Mouse (Mus musculus): ENCODE results near the gene Gm30083.

The Gm30083 gene

GRCm38 (mm10) chr14:34016381-34016780, 1.4 kb upstream of the Gm30083 start, which contains the start of gene Gm5460:
Gene Gm5460, plus strand, starts transcription at chr14:34016758.
- no peak for TF ChIP-seq NANOG (IDR thresholded peaks at IDR 0.05; ENCODE audit: borderline replicate concordance, low read length)
- no peak within 1 kb of the TSS for H3K4me3 ChIP-seq (replicated peaks; ENCODE audit: low read length)
- H3K9me3 ChIP-seq (ENCODE audit: low read length): no peaks in the 10 kb centered on the region; the same call in 1 of the 2 replicates
- H3K36me3 ChIP-seq (ENCODE audit: insufficient read depth, low read length): no peaks in the 10 kb centered on the region
- H3K27me3 ChIP-seq (ENCODE audit: insufficient read depth, low read length): no peaks in the 10 kb centered on the region
- no peaks in the 10 kb centered on the region for H3K4me1 ChIP-seq (replicated peaks; ENCODE audit: low read depth, low read length)

DNA sequence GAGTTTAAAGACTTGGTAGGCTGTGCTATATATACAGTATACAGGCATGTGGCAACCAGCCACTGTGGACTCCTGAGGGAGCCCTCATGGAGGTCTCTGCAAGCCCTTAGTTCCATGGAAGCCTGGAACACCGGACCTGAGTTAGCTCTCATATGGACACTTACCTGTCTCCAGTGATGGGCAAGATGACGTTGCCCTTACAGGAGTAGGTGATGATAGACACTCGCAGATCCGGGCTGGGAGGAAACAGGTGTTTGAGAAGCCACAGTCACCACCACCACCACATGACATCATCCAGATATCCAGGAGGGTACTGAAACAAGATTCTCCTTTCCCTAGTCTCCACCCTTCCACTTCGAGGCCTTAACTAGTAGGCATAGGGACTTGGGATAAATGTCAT, 12.6 kb downstream of the Gm30083 start:
- Histone ChIP-seq H3K36me3 (ENCODE audit: insufficient read depth, low read length) (no peaks in the 10 kb centered on the region), H3K4me1 (replicated peaks; ENCODE audit: low read depth, low read length) (no peaks in the 10 kb centered on the region), H3K4me3 (replicated peaks; ENCODE audit: low read length) (no peak overlapping the region), H3K9me3 (ENCODE audit: low read length) (no peaks in the 10 kb centered on the region), H3K27me3 (ENCODE audit: insufficient read depth, low read length) (no peaks in the 10 kb centered on the region)
- TF ChIP-seq NANOG (IDR thresholded peaks at IDR 0.05; ENCODE audit: borderline replicate concordance, low read length) (no peak), CTCF (conservative IDR thresholded peaks at IDR 0.05; ENCODE audit: low read length) (no peak), POU5F1 (IDR thresholded peaks at IDR 0.05; ENCODE audit: borderline replicate concordance, low read length) (no peak)

DNA sequence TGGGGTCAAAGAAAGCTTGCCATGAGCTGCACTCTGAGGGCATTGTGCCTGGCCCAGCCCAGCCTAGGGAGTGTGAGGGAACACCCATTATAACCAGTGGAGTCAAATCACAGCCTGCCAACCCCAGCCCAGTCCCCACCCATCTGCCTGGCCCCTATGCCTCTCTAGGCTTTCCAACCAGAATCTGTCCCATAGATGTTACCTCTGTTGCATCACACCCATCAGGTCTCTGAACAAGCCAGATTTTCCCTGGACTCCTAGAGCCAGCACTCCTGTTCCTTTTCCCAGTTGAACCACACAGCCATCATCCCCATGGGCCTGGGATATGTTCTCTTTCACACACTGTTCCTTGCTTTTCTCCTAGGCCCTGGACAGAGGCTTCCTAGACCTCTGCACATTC, 13.5 kb downstream of the Gm30083 start:
- Histone ChIP-seq H3K27me3 (ENCODE audit: insufficient read depth, low read length) (no peaks in the 10 kb centered on the region), H3K4me3 (replicated peaks; ENCODE audit: low read length) (no peak overlapping the region)
- TF ChIP-seq POU5F1 (IDR thresholded peaks at IDR 0.05; ENCODE audit: borderline replicate concordance, low read length): no peak
- no peak for TF ChIP-seq CTCF (conservative IDR thresholded peaks at IDR 0.05; ENCODE audit: low read length)
- TF ChIP-seq NANOG (IDR thresholded peaks at IDR 0.05; ENCODE audit: borderline replicate concordance, low read length): no peak

GRCm38 (mm10) chr14:34000076-34000475, 14.9 kb downstream of the Gm30083 start:
- no peaks in the 10 kb centered on the region for H3K36me3 ChIP-seq (ENCODE audit: insufficient read depth, low read length)
- no peaks in the 10 kb centered on the region; the same call in 1 of the 2 replicates for H3K27me3 ChIP-seq (ENCODE audit: insufficient read depth, low read length)
- H3K4me3 ChIP-seq (replicated peaks; ENCODE audit: low read length): no peak overlapping the region
- TF ChIP-seq CTCF (conservative IDR thresholded peaks at IDR 0.05; ENCODE audit: low read length): no peak
- no peak for TF ChIP-seq NANOG (IDR thresholded peaks at IDR 0.05; ENCODE audit: borderline replicate concordance, low read length)
- no peak for TF ChIP-seq POU5F1 (IDR thresholded peaks at IDR 0.05; ENCODE audit: borderline replicate concordance, low read length)
- H3K4me1 ChIP-seq (replicated peaks; ENCODE audit: low read depth, low read length): no peaks in the 10 kb centered on the region
- no peaks in the 10 kb centered on the region for H3K9me3 ChIP-seq (ENCODE audit: low read length)

More for the DNA sequence above, 13.5 kb downstream of the Gm30083 start:
- Histone ChIP-seq H3K36me3 (ENCODE audit: insufficient read depth, low read length) (no peaks in the 10 kb centered on the region), H3K4me1 (replicated peaks; ENCODE audit: low read depth, low read length) (no peaks in the 10 kb centered on the region), H3K9me3 (ENCODE audit: low read length) (no peaks in the 10 kb centered on the region)

GRCm38 (mm10) chr14:33997427-33997826, 17.6 kb downstream of the Gm30083 start:
- no peak overlapping the region for H3K4me3 ChIP-seq (replicated peaks; ENCODE audit: low read length)
- H3K9me3 ChIP-seq (ENCODE audit: low read length): no peaks in the 10 kb centered on the region
- H3K36me3 ChIP-seq (ENCODE audit: insufficient read depth, low read length): no peaks in the 10 kb centered on the region
- H3K4me1 ChIP-seq (replicated peaks; ENCODE audit: low read depth, low read length): no peaks in the 10 kb centered on the region
- peaks cover 14% of the 10 kb centered on the region for H3K27me3 ChIP-seq (ENCODE audit: insufficient read depth, low read length)
- TF ChIP-seq POU5F1 (IDR thresholded peaks at IDR 0.05; ENCODE audit: borderline replicate concordance, low read length) (no peak), NANOG (IDR thresholded peaks at IDR 0.05; ENCODE audit: borderline replicate concordance, low read length) (no peak), CTCF (conservative IDR thresholded peaks at IDR 0.05; ENCODE audit: low read length) (no peak)

- Histone ChIP-seq H3K4me1 (replicated peaks; ENCODE audit: low read depth, low read length) (peaks cover 10% of the 10 kb centered on the region), H3K36me3 (ENCODE audit: insufficient read depth, low read length) (no peaks in the 10 kb centered on the region), H3K27me3 (ENCODE audit: insufficient read depth, low read length) (peaks cover 30% of the 10 kb centered on the region), H3K9me3 (ENCODE audit: low read length) (no peaks in the 10 kb centered on the region), H3K4me3 (replicated peaks; ENCODE audit: low read length) (no peak overlapping the region)
- no peak for TF ChIP-seq CTCF (conservative IDR thresholded peaks at IDR 0.05; ENCODE audit: low read length)
- no peak for TF ChIP-seq NANOG (IDR thresholded peaks at IDR 0.05; ENCODE audit: borderline replicate concordance, low read length)
- TF ChIP-seq POU5F1 (IDR thresholded peaks at IDR 0.05; ENCODE audit: borderline replicate concordance, low read length): no peak
Measured at GRCm38 (mm10) chr14:33993521-33994289, 21.3 kb downstream of the Gm30083 start.

- H3K4me3 ChIP-seq (replicated peaks; ENCODE audit: low read length): no peak overlapping the region
- peaks cover 13% of the 10 kb centered on the region for H3K4me1 ChIP-seq (replicated peaks; ENCODE audit: low read depth, low read length)
- TF ChIP-seq CTCF (conservative IDR thresholded peaks at IDR 0.05; ENCODE audit: low read length): no peak
- no peak for TF ChIP-seq NANOG (IDR thresholded peaks at IDR 0.05; ENCODE audit: borderline replicate concordance, low read length)
- no peak for TF ChIP-seq POU5F1 (IDR thresholded peaks at IDR 0.05; ENCODE audit: borderline replicate concordance, low read length)
- peaks cover 34% of the 10 kb centered on the region for H3K27me3 ChIP-seq (ENCODE audit: insufficient read depth, low read length)
- H3K36me3 ChIP-seq (ENCODE audit: insufficient read depth, low read length): no peaks in the 10 kb centered on the region
- H3K9me3 ChIP-seq (ENCODE audit: low read length): no peaks in the 10 kb centered on the region
Measured at GRCm38 (mm10) chr14:33993051-33993450, 21.9 kb downstream of the Gm30083 start.

GRCm38 (mm10) chr14:33991971-33992370, 23.0 kb downstream of the Gm30083 start:
- Histone ChIP-seq H3K9me3 (ENCODE audit: low read length) (no peaks in the 10 kb centered on the region), H3K27me3 (ENCODE audit: insufficient read depth, low read length) (peaks cover 37% of the 10 kb centered on the region), H3K36me3 (ENCODE audit: insufficient read depth, low read length) (no peaks in the 10 kb centered on the region), H3K4me1 (replicated peaks; ENCODE audit: low read depth, low read length) (peaks cover 13% of the 10 kb centered on the region), H3K4me3 (replicated peaks; ENCODE audit: low read length) (no peak overlapping the region)
- no peak for TF ChIP-seq CTCF (conservative IDR thresholded peaks at IDR 0.05; ENCODE audit: low read length)

- TF ChIP-seq POU5F1 (IDR thresholded peaks at IDR 0.05; ENCODE audit: borderline replicate concordance, low read length) (no peak), NANOG (IDR thresholded peaks at IDR 0.05; ENCODE audit: borderline replicate concordance, low read length) (no peak)
- Histone ChIP-seq H3K36me3 (ENCODE audit: insufficient read depth, low read length) (no peaks in the 10 kb centered on the region), H3K4me3 (replicated peaks; ENCODE audit: low read length) (no peak overlapping the region), H3K4me1 (replicated peaks; ENCODE audit: low read depth, low read length) (peaks cover 13% of the 10 kb centered on the region), H3K9me3 (ENCODE audit: low read length) (no peaks in the 10 kb centered on the region), H3K27me3 (ENCODE audit: insufficient read depth, low read length) (peaks cover 37% of the 10 kb centered on the region)
Measured at GRCm38 (mm10) chr14:33989201-33989600, 25.8 kb downstream of the Gm30083 start.
